Mouse (Mus musculus): ENCODE results near the gene Poldip2. TPM values are rescaled to one million over a fixed set of nuclear protein-coding genes. Genes with fewer than 3 reads are reported as not detected.
A peak's percentile ranks its signal among the peaks of the same experiment; 100 is the strongest.

The Poldip2 gene
- total RNA-seq, 2 experiments from 2014 or later: 122 TPM

DNA sequence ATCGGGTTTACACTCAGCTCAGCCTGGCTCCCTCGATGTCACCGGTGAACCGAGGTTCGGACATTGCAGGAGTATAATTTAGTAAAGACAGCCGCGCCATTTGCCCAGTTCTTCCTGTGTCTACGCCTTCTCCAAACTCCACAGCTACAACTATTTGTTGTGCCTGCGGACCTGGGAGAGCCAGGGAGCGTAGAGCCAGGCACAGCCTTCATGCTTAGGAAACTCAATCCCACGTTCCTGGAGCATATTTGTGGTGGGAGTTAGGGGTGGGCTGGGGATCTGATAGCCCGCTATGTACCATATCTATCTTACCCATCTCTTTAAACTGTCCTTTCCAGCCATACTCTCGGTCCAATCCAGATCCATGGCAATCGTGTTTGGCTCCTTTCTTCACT lies 24.7 kb downstream of the Poldip2 start:
- DNase-seq (ENCODE audit: extremely low spot score in 1 of 2, low spot score in 1 of 2): no peak

DNA sequence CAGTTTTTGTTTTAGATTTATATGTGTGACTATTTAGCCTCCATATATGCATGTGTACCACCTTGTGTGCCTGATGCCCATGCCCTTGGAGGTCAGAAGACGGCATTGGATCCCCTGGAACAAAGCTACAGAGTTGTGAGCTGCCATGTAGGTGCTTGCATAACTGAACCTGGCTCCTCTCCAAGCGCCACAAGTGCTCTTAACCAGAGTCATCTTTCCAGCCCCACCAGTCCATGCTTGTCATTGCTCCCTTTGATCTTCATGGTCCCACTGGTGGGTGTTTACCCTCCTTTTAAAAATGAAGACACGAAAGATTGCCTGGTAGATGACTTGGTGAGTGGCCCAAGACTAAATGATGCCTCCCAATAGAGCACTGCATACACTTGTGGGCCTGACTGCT lies 28.4 kb downstream of the Poldip2 start:
- DNase-seq (ENCODE audit: extremely low spot score in 1 of 2, low spot score in 1 of 2): no peak

DNA sequence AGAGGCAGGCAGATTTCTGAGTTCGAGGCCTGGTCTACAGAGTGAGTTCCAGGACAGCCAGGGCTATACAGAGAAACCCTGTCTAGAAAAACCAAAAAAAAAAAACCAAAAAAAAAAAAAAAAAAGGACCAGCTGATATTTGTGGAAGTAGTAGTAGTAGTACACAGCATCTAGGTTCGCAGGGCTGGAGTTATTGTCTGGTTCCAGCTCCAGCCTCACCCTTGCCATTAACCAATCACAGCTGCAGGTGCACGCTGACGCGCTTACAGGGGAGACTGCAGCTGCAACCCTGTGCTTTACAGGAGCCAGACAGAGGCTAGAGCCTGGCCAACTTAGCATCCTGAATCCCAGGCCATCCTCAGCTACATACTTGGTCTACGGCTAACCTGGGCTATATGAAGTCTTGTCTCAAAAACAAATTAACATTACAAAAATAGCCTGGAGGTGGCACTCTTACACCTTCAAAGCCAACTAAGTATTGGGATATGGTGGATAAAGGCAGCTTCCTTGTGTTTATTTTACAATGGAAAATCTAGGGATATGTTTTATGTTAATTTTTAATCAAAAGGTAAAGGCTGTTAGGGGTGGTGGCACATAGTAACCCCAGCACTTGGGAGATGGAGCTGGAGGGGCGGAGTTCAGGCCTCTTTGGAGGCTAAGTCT lies 32.6 kb downstream of the Poldip2 start:
- DNase-seq (ENCODE audit: extremely low spot score in 1 of 2, low spot score in 1 of 2): no peak

DNA sequence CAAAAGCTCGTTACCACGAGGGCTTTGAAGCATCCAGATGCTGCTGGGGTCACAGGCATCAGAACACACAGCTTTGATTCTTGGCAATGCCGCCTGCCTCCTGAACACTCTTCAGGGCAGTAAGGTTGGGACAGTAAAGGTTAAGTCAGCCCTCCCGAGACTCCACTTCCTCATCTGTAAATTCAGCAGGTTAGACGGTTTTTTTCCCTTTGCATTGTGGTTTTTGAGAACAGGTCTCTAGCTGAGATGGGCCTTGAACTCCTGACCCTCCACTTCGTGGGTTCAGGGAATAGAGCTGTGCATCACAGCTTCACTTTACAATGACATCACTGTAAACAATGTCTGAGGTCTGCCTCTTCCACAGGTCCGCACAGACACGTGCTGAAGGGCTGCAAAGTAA lies 33.2 kb downstream of the Poldip2 start:
- DNase-seq (ENCODE audit: extremely low spot score in 1 of 2, low spot score in 1 of 2): no peak

DNA sequence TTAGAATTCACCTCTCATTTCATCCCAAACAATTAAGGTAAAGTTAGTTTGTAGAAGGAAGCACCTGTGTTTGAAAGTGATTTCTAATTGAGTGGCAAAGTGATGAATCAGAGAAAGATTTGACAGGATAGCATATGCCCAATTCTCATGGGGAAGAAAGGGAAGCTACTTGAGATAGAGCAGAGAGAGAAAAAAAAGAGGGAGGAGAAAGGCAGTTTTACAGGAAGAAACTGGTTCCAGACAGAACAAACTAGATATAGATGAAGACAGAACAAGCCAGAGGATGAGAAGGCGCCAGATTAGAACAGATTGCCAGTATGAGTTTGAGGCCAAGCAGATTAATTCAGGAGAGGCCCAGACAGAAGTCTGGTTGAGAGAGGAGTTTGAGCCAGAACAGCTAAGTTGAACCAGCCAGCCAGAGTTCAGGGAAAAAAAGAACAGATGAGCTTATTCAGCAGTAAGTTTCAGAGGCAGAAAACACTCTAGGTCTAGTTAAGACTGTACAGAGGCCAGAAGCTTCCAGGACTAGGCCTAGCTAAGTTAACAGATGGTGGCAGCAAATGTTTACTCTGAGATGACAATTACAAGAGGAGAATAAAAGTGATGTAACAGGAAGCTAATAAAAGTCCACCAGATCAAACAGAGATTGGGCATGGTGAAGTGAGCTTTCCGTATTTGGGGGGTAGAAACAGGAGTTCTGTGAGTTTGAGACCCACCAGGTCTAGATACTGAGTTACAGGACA lies 35.9 kb downstream of the Poldip2 start:
- DNase-seq (ENCODE audit: extremely low spot score in 1 of 2, low spot score in 1 of 2): no peak

DNA sequence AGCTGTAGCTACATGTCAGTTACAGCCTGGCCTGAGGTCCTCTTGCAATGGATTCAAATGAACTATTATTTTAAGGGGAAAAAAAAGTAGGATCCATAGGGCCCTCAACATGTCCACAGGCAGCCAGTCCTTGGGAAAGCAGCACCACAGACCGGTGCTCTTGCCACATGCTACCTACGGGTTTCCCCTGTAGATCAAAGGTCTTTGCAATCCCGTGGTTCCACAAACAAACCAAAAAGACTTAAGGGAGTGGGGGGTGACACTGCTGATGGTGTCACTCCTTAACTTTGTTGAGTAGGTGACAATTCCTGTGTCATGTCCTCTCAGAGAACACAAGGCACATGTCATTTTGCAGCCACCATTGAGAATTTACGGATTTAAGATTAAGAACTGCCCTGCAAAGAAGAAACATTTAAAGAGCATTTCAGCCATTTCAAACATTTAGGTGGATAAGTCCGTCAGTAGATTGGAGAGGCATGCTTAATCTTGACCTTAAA lies 37.5 kb downstream of the Poldip2 start:
- DNase-seq (ENCODE audit: extremely low spot score in 1 of 2, low spot score in 1 of 2): no peak

DNA sequence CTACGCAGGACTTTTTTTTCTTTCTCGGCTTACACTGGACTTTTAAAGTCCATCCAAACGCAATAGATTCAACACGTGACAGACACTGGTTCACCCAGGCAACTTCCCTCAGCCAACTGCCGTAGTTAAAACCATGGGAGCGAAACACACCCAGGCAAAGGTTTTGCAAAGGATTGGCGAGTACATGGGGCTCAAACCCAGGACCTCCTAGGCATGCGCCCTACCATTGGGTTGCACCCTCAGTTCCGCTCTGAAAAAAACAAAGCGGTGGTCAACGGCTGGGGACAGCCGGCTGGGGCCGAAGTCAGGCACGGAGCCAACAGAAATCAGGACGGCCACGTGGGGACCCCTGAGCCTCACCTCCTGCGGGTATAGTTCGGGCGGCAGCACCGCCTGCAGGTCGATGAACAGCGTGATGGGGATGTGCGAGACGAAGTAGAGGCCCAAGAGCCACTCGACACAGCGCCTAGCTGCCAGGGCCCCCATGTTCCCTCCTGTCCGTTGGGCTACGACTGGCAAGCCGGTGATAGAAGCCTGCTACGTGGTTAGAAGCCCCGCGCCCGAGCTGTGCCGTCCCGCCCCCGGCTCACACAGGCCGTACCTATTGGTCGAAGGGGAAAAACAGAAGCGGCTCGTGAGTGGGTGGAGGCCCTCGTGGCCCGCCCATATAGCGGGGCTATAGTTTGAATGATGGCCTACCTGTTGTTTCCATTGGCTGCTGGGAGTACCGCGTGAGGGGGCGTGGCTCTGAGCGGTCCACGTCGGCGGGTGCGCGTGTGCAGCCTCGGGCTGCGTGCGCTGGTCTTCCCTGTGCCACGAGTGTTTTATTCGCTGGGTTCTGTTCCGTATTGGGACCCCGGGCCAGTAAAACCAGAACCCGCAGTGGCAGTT lies 38.4 kb downstream of the Poldip2 start, which contains the start of gene Tmem97:
Gene Tmem97 (minus strand): TSS at position 610 of the 891 bp plus-strand sequence.
- DNase-seq (ENCODE audit: extremely low spot score in 1 of 2, low spot score in 1 of 2): peak; percentile 79 to 84

DNA sequence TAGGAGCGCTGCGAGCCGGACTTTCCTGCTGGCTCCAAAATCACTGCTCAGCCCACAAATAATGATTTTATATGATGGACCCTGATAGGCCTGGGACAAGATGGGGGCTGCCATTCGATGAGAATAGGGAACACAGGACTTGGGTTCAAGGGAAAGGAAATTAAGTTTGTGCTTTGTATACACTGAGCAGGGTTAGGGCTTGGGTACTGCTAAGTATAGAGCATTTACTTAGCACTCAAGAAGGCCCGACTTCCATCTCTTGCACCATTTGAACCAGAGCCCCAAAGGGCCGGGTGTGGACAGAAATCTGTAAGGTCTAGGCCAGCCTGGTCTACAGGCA lies 39.0 kb downstream of the Poldip2 start:
- no peak for DNase-seq (ENCODE audit: extremely low spot score in 1 of 2, low spot score in 1 of 2)

DNA sequence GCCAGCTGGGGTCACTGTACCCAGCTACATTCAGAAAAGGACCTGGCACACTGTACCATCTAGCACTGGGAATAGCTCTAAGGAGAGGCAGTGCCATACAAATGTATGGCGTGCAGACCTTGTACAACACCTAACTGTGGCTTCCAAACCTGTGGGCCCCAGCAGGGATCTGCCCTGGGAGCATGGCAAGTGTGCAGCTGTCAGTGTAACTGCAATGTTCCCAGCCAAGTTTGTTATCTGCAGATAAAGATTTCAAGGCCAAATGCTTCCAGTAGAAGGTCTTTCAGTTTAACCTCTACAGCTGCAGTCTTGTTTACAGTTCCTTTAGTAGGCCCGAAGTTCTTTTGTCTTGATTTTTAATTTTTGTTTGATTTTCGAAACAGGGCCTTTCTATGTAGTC lies 43.6 kb downstream of the Poldip2 start:
- DNase-seq (ENCODE audit: extremely low spot score in 1 of 2, low spot score in 1 of 2): no peak

DNA sequence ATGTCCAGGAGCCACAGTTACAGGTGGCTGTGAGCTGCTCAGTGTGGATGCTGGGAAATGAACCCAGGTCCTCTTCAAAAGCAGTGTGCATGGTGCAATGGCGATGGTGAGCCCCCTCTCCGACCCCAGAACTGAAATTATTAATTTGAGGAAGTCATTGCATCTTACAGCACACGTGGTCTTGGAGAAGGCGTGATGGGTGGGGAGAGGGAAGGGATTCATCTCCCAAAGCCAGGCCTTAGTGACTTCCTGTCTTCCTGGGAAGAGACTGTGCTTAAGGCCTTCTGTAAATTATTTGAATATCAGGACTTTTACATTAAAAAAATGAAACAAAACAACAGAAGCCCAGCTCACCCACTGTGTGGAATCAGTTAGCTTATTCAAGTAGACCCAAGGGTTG lies 44.1 kb downstream of the Poldip2 start:
- no peak for DNase-seq (ENCODE audit: extremely low spot score in 1 of 2, low spot score in 1 of 2)

DNA sequence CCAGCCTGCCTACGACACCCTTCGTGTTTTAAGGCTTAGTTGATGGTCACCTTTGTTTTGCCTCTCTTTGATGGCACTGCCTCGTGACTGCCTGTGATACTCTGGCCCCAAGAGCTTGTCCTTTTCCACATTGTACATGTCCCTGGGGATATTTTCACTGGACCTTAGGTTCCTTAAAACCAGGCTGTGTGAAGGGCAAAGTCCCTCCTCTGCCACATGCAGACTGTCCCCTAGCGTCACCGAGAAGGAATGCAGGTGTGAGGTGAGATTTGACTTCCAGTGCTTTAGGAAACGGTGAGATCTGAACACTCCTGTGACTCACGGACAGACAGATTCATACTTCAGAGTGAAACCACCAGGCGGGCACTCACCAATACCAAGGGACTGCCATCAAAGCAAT lies 45.2 kb downstream of the Poldip2 start:
- no peak for DNase-seq (ENCODE audit: extremely low spot score in 1 of 2, low spot score in 1 of 2)

DNA sequence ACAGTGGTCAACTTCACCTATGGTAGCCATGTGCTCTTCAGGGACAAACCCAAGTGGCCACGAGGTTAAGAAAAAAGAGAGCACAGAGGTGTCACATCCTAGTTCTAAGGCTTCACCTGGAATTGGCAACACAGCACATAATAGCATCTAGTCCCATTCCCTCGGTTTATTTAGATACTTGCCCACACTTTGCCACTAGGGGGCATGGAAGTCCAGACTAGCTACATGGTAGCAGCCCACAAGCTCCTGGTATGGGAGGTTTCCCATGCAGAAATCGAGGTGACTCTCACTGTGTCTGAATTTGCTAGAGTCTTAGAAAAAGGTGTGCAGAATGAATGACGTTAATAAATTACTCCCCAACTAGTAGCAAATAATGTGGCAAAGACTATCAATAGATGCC lies 48.5 kb downstream of the Poldip2 start:
- peak in 1 of 2 experiments; percentile 70 for DNase-seq (ENCODE audit: extremely low spot score in 1 of 2, low spot score in 1 of 2)

DNA sequence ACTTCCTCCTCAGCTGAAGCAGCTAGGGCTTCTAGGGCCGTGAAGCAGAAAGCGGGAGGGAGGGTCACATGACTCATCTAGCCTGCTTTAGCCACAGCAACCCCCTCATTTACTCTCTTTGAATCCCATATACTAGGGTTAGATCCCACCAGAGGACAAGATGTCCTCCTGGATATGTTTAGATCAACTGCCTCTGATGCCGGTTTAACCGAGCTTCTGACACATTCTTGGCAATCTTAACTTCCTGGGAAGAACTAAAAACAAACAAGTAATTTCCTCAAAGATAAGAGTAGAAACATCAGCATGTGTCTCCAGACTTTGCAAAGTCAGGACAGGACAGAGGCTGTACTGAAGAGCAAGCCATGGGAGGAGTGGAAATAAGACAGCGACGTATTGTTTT lies 54.8 kb downstream of the Poldip2 start:
- DNase-seq (ENCODE audit: extremely low spot score in 1 of 2, low spot score in 1 of 2): no peak

DNA sequence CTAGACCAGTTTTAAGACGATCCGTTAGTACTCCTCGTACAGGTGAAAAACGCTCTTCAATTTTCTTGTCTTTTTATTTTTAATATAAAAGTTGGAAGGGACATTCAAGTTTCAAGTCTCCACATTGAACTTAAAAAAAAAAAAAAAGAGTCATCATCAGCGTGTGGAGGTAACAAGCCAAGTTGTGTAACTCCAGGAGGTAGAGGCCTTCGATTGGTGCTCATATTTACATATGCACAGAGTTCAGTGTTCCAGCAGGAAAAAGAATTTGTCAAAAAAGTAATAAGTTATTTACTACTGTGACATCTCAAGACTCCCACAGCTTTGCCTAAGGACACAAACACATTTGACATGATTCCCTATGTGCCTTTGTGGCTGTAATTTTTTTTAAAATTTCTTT lies 55.6 kb downstream of the Poldip2 start:
- DNase-seq (ENCODE audit: extremely low spot score in 1 of 2, low spot score in 1 of 2): no peak

DNA sequence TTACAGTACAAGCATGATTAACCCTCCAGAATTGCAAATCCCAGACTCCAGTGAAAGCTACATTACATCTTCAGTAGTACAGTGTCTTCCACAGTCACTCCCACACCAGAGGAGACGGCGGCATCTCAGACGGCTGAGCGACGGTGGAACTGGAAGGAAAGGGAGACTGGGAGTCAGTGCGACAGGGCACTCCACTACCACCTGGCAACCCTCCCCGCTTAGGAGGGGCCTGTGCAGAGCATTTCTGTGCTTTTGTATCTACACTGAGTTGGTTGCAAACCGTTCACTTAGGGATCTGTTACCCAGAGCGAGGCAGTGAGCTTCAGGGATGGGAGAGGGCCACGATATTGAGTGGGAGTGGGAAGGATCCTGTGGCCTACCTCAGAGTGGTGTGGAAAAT lies 56.8 kb downstream of the Poldip2 start:
- no peak for DNase-seq (ENCODE audit: extremely low spot score in 1 of 2, low spot score in 1 of 2)

DNA sequence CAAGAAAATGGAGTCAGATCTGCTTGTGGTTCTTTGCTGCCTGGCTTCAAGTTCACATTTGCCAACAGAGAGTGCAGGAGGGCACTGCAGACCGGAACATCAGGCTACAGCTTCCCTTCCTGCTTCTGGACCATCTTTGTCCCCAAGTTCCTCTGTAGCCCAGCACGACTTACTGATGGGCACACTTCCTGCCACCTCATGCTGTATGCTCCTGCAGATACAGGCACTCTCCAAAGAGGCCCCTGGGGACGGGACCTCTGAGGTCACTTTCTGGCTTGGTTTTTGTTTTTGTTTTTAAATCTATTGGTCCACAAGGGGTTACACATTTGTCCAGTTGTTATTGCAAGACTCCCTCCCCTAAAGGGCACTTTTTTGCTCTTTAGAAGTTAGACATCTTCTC lies 57.8 kb downstream of the Poldip2 start:
- no peak for DNase-seq (ENCODE audit: extremely low spot score in 1 of 2, low spot score in 1 of 2)

DNA sequence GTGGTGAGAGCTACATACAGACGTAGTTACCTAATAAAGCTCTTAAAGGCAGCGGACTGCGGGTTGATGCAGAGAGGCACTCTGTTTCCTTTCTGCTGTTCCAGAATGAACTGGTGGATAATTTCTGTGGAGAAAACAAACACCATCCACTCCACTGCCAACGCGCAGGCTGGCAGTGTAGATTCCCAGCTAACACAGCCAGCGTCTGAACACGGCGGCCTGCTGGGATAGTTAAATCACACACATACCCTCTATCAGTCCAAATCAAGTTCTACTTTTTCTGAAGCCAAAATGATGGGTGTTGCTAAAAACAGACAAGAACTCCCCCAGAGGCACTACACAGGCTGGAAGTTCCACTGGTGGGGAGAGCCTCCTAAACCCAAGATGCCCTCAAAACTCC lies 59.4 kb downstream of the Poldip2 start:
- DNase-seq (ENCODE audit: extremely low spot score in 1 of 2, low spot score in 1 of 2): no peak

DNA sequence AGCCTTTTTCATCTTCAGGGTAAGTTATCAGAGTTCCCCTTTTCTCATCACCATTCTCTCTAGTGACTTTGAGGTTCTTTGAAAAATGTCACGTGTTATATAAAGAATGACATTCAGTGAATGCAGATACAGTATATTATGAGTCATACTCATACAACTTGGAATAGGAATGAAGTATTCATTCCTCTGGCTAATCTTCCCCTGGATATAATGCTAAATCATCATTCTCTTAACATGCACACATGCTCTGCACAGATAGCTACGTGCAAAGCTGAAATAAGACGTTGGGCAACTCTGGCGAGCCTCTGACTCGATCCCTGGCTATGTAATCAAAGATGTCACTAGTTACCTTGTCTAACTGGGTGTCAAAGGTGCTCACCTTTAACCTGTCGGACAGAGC lies 59.9 kb downstream of the Poldip2 start:
- DNase-seq (ENCODE audit: extremely low spot score in 1 of 2, low spot score in 1 of 2): no peak

Measured in layer of hippocampus, postnatal 25 days (tissue).